26 mouse cellular contexts compared by ENCODE assay signal in genomic region chr5:140238880-140239279, GRCm38 (mm10).
DNase-seq lines count a peak whose midpoint lies in the region; ATAC-seq lines count a peak whose summit lies in the region.
"Had no signal": no experiment of that assay in that cellular context is flagged by ENCODE, and none has a peak within 500 bp of the region (broad histone marks: within the 10 kb centered on the region; RNA-seq: fewer than 3 reads in every experiment).

No protein-coding gene starts in this region.

- peaks cover 17% of the 10 kb centered on the region for H3K36me3 ChIP-seq in hindbrain, embryonic 10.5 days
- H3K36me3 ChIP-seq in hindbrain, embryonic 14.5 days (replicated peaks; ENCODE audit: control insufficient read depth, insufficient read depth) = no peaks in the 10 kb centered on the region
- no peaks in the 10 kb centered on the region for H3K36me3 ChIP-seq in liver, embryonic 11.5 days (ENCODE audit: control insufficient read depth, insufficient read depth, low read length)
- H3K36me3 ChIP-seq in liver, embryonic 13.5 days = peaks cover 11% of the 10 kb centered on the region
- H3K36me3 ChIP-seq: embryonic facial prominence, embryonic 15.5 days; hindbrain, embryonic 15.5 days had no signal

- intact Hi-C loops in heart, postnatal 10 days (cut with DNase I) = no loop called here

- no peak for ATAC-seq in hindbrain, embryonic 14.5 days (ENCODE audit: low FRiP score)
- ATAC-seq in liver, embryonic 11.5 days (replicated peaks; ENCODE audit: low FRiP score) = peak; percentile 63; the same call in 1 of the 2 replicates
- ATAC-seq in liver, embryonic 13.5 days (ENCODE audit: low read depth) = peak; percentile 64; the same call in 1 of the 2 replicates
- peak; percentile 50; the same call in 1 of the 2 replicates for ATAC-seq in megakaryocyte-erythroid progenitor cell, adult 5-6 weeks (replicated peaks; ENCODE audit: low FRiP score, low TSS enrichment, poor library complexity, severe bottlenecking)
- ATAC-seq: forebrain, embryonic 13.5 days; forebrain, embryonic 16.5 days; Patski had no signal

- WGBS in hindbrain, embryonic 10.5 days = 76% methylated on average over 3 of the region's 3 CpGs
- WGBS in hindbrain, embryonic 14.5 days = 90% methylated on average over 3 of the region's 3 CpGs
- WGBS in liver, embryonic 11.5 days = 52% methylated on average over 3 of the region's 3 CpGs
- WGBS in liver, embryonic 13.5 days (ENCODE audit: insufficient replicate concordance) = 36% methylated on average over 3 of the region's 3 CpGs

- no peaks in the 10 kb centered on the region for H3K27me3 ChIP-seq in hindbrain, embryonic 10.5 days (ENCODE audit: insufficient read depth, poor library complexity, severe bottlenecking)
- no peaks in the 10 kb centered on the region for H3K27me3 ChIP-seq in hindbrain, embryonic 14.5 days (ENCODE audit: control insufficient read depth, insufficient read depth, low read length)
- no peaks in the 10 kb centered on the region for H3K27me3 ChIP-seq in liver, embryonic 11.5 days (replicated peaks; ENCODE audit: control insufficient read depth, insufficient read depth, low read length)
- no peaks in the 10 kb centered on the region for H3K27me3 ChIP-seq in liver, embryonic 13.5 days
- H3K27me3 ChIP-seq: CH12.LX; embryonic facial prominence, embryonic 12.5 days; embryonic facial prominence, embryonic 15.5 days; forebrain, embryonic 13.5 days; hindbrain, embryonic 15.5 days; Patski had no signal

- H3K4me2 ChIP-seq in hindbrain, embryonic 14.5 days (replicated peaks) = no peak overlapping the region
- H3K4me2 ChIP-seq in liver, embryonic 11.5 days = no peak overlapping the region
- no peak overlapping the region for H3K4me2 ChIP-seq in liver, embryonic 13.5 days
- H3K4me2 ChIP-seq: embryonic facial prominence, embryonic 12.5 days; embryonic facial prominence, embryonic 15.5 days; forebrain, embryonic 13.5 days; heart, embryonic 11.5 days; hindbrain, embryonic 15.5 days had no signal

- no peaks in the 10 kb centered on the region for H3K9me3 ChIP-seq in hindbrain, embryonic 10.5 days
- no peaks in the 10 kb centered on the region for H3K9me3 ChIP-seq in hindbrain, embryonic 14.5 days (ENCODE audit: control insufficient read depth, low read length)
- no peaks in the 10 kb centered on the region for H3K9me3 ChIP-seq in liver, embryonic 11.5 days (ENCODE audit: control insufficient read depth, low read length)
- no peaks in the 10 kb centered on the region for H3K9me3 ChIP-seq in liver, embryonic 13.5 days (replicated peaks)
- H3K9me3 ChIP-seq: embryonic facial prominence, embryonic 12.5 days; embryonic facial prominence, embryonic 15.5 days; forebrain, embryonic 13.5 days; G1E; hindbrain, embryonic 15.5 days had no signal

- no peak for DNase-seq in hindbrain, embryonic 10.5 days (ENCODE audit: low spot score)
- DNase-seq in hindbrain, embryonic 14.5 days (ENCODE audit: low spot score) = no peak
- no peak for DNase-seq in liver, embryonic 11.5 days (ENCODE audit: low spot score)
- no peak for DNase-seq in liver, embryonic 13.5 days
- no peak for DNase-seq in heart, postnatal 10 days
- DNase-seq in cerebellum, adult 9-10 months = no peak
- DNase-seq: adrenal gland, postnatal 10 days; adrenal gland, postnatal 36 days; B cell, adult 2 months; cerebellum, adult 18-20 months; cerebellum, adult 9-11 months; cerebellum, postnatal 25 days; gastrocnemius, postnatal 10 days; gastrocnemius, postnatal 36 days; heart, adult 11 months; heart, postnatal 36 days had no signal

- no peak overlapping the region for H3K9ac ChIP-seq in hindbrain, embryonic 14.5 days
- no peak overlapping the region; the same call in 1 of the 2 replicates for H3K9ac ChIP-seq in liver, embryonic 11.5 days (ENCODE audit: low read depth, low read length)
- H3K9ac ChIP-seq in liver, embryonic 13.5 days = no peak overlapping the region
- H3K9ac ChIP-seq: embryonic facial prominence, embryonic 12.5 days; embryonic facial prominence, embryonic 15.5 days; forebrain, embryonic 13.5 days; hindbrain, embryonic 15.5 days had no signal

- H3K4me3 ChIP-seq in hindbrain, embryonic 10.5 days = no peak overlapping the region
- H3K4me3 ChIP-seq in hindbrain, embryonic 14.5 days (replicated peaks; ENCODE audit: low read length) = no peak overlapping the region
- H3K4me3 ChIP-seq in liver, embryonic 11.5 days (ENCODE audit: low read depth, low read length) = no peak overlapping the region
- no peak overlapping the region for H3K4me3 ChIP-seq in liver, embryonic 13.5 days (replicated peaks)
- H3K4me3 ChIP-seq: embryonic facial prominence, embryonic 12.5 days; embryonic facial prominence, embryonic 15.5 days; forebrain, embryonic 13.5 days; hindbrain, embryonic 15.5 days had no signal

- H3K4me1 ChIP-seq in hindbrain, embryonic 10.5 days (replicated peaks) = peaks cover 45% of the 10 kb centered on the region
- 0 out of 2 replicates have a peak, but pooled peaks cover under 1% of the 10 kb centered on the region for H3K4me1 ChIP-seq in hindbrain, embryonic 14.5 days (replicated peaks; ENCODE audit: control insufficient read depth, insufficient read depth, low read length)
- H3K4me1 ChIP-seq in liver, embryonic 11.5 days (replicated peaks; ENCODE audit: control insufficient read depth, insufficient read depth, low read length) = peaks cover 14% of the 10 kb centered on the region
- peaks cover 16% of the 10 kb centered on the region for H3K4me1 ChIP-seq in liver, embryonic 13.5 days (replicated peaks)
- H3K4me1 ChIP-seq: embryonic facial prominence, embryonic 12.5 days; embryonic facial prominence, embryonic 15.5 days; hindbrain, embryonic 15.5 days had no signal

- H3K27ac ChIP-seq in hindbrain, embryonic 10.5 days = peak overlapping the region; percentile 42; the same call in 1 of the 2 replicates
- H3K27ac ChIP-seq in hindbrain, embryonic 14.5 days = no peak overlapping the region
- no peak overlapping the region for H3K27ac ChIP-seq in liver, embryonic 11.5 days (ENCODE audit: low read depth, low read length)
- no peak overlapping the region for H3K27ac ChIP-seq in liver, embryonic 13.5 days
- H3K27ac ChIP-seq: embryonic facial prominence, embryonic 12.5 days; embryonic facial prominence, embryonic 15.5 days; forebrain, embryonic 13.5 days; hindbrain, embryonic 15.5 days had no signal
